Mouse (Mus musculus) kidney, adult 9 months (tissue): ENCODE results near the gene Gm28372.

Experiments used
- DNase-seq: peaks from one replicate; pipeline ENCODE4 v3.0.0; 2022

Gm28372 gene

DNA sequence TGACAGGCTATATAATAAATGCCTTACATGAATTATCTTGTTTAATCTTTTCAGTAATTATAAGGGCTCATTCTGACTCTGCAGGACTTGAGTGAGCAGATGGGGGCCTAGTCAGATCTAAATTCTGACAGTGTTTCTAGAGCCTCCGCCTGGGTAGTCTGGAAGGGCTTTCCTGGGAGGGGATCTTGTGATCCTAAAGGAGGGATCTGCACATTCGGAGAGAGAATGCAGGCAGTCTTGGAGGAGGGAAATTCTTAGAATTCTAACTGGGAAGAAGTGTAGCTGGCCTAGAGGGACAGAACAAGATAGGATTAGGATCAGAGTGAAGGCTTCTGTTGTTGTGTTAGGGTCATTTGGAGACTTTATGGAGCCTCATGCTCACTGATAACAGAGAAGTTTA is 47.2 kb downstream of the Gm28372 start:
- DNase-seq, result no peak

- no peak for DNase-seq
Observed at GRCm38 (mm10) chr2:130453421-130453820, 48.4 kb downstream of the Gm28372 start.

GRCm38 (mm10) chr2:130454748-130455370 is 49.8 kb downstream of the Gm28372 start:
- no peak for DNase-seq
